Mouse (Mus musculus): Measurements from ENCODE around the gene Mpped2.

DNA sequence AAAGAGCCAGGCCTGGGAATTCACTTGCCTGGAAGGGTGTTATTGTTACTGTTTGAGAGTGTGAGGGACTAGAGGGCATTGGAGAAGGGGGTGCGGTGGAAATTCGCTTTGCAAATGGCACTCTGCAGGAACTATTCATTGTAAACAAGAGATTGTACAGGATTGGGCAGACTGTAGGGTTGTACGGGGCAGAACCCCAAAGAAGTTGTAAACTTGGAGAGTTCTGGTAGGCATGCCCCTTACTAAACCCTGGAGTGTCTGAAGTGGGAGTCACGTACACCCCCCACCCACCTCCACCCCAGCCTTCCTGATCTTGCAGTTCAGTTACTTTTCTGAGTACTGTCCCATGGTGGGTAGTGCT, 202.9 kb downstream of the Mpped2 start:
- no peak for TF ChIP-seq ZNF384 (IDR thresholded peaks at IDR 0.05; ENCODE audit: low read depth, low read length)
- no peak for TF ChIP-seq MAFK (IDR thresholded peaks at IDR 0.05; ENCODE audit: insufficient read depth, low read depth, low read length)
- TF ChIP-seq ZC3H11A (IDR thresholded peaks at IDR 0.05; ENCODE audit: borderline replicate concordance, low read depth, low read length) = no peak
- TF ChIP-seq CHD2 (IDR thresholded peaks at IDR 0.05; ENCODE audit: low read depth, low read length) = no peak

All from ES-E14 (cell line).